Mouse (Mus musculus): Measurements from ENCODE around the gene Aqp2. TPM values are rescaled to one million over a fixed set of nuclear protein-coding genes. Genes with fewer than 3 reads are reported as not detected.

The Aqp2 gene
- polyA plus RNA-seq, 1 experiment from 2014 or later, result not detected

DNA sequence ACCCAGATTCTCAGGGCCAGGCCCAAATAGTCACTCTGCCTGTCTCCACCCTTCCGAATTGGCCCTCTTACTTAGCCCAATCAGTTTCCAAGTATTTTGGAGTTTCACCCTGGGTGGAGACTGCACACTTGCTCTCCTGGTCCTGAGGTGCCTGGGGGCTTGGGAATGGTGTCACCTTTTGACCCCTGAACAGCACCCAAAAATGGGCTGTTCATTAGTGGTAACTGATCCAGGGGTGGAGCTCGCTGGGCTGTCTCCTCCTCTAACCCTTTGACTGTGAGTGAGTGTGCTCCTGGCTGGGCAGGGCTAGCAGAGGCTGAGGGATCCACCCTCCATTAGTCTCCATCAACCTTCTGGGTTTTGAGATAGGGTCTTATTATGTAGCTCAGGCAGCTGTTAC is 29.0 kb upstream of the Aqp2 start:
- DNase-seq (ENCODE audit: low spot score) (no peak), ATAC-seq (replicated peaks; ENCODE audit: low FRiP score, low TSS enrichment, low read depth) (no peak)
- Histone ChIP-seq H3K4me1 (replicated peaks; ENCODE audit: control insufficient read depth, insufficient read depth, low read length) (no peaks in the 10 kb centered on the region), H3K4me2 (ENCODE audit: low read length) (no peak overlapping the region), H3K27me3 (replicated peaks; ENCODE audit: control insufficient read depth, insufficient read depth, low read length) (no peaks in the 10 kb centered on the region; the same call in 1 of the 2 replicates), H3K9me3 (ENCODE audit: control insufficient read depth, low read length) (no peaks in the 10 kb centered on the region), H3K27ac (ENCODE audit: low read depth) (no peak overlapping the region), H3K9ac (ENCODE audit: low read length) (no peak overlapping the region), H3K36me3 (ENCODE audit: control insufficient read depth, insufficient read depth, low read length) (no peaks in the 10 kb centered on the region), H3K4me3 (ENCODE audit: low read depth, low read length) (no peak overlapping the region)
- WGBS, result 52% methylated on average over 2 of the region's 2 CpGs

DNA sequence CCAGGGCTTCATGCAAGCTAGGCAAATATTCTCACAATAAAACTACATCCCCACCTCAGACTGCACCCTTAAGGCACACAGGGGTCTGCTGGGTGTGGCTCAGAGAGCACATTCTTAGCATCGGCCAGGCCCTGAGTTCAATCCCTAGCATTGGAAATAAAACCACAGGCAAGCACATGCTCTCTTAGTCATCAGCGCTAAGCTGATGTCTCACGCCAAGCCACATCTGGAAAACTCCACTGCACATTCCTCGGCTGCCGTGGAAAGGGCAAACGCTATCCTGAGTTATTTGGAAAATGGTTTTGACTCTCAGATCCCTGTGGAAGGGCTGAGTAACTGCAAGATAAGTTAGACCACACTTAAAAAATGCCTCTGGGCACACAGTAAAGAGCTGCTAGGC is 25.1 kb upstream of the Aqp2 start:
- Histone ChIP-seq H3K4me1 (replicated peaks; ENCODE audit: control insufficient read depth, insufficient read depth, low read length) (no peaks in the 10 kb centered on the region), H3K4me3 (ENCODE audit: low read depth, low read length) (no peak overlapping the region), H3K27me3 (replicated peaks; ENCODE audit: control insufficient read depth, insufficient read depth, low read length) (no peaks in the 10 kb centered on the region), H3K36me3 (ENCODE audit: control insufficient read depth, insufficient read depth, low read length) (no peaks in the 10 kb centered on the region), H3K4me2 (ENCODE audit: low read length) (no peak overlapping the region), H3K27ac (ENCODE audit: low read depth) (no peak overlapping the region), H3K9me3 (ENCODE audit: control insufficient read depth, low read length) (no peaks in the 10 kb centered on the region), H3K9ac (ENCODE audit: low read length) (no peak overlapping the region)
- ATAC-seq (replicated peaks; ENCODE audit: low FRiP score, low TSS enrichment, low read depth) (no peak), DNase-seq (ENCODE audit: low spot score) (no peak)
- WGBS, result 45% methylated on average over 6 of the region's 6 CpGs

DNA sequence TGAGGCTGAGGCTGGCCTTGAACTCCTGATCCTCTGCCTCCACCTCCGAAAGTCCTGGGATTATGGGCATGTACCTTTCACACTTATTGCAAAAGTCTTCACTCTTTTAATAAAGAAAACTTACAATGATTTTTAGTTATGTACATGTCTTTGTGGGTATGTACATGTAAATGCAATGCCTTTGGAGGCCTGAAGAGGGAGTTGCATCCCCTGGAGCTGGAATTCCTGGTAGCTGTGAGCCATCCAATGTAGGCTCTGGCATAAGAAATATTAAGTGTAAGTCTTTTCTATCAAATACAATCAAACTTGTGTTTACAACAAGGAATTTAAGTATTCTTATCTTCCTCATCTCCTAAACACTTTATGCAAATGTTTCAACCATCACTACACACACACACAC is 19.9 kb upstream of the Aqp2 start:
- Histone ChIP-seq H3K4me3 (ENCODE audit: low read depth, low read length) (no peak overlapping the region), H3K4me2 (ENCODE audit: low read length) (no peak overlapping the region), H3K27ac (ENCODE audit: low read depth) (no peak overlapping the region), H3K4me1 (replicated peaks; ENCODE audit: control insufficient read depth, insufficient read depth, low read length) (no peaks in the 10 kb centered on the region), H3K9me3 (ENCODE audit: control insufficient read depth, low read length) (no peaks in the 10 kb centered on the region), H3K27me3 (replicated peaks; ENCODE audit: control insufficient read depth, insufficient read depth, low read length) (no peaks in the 10 kb centered on the region), H3K9ac (ENCODE audit: low read length) (no peak overlapping the region), H3K36me3 (ENCODE audit: control insufficient read depth, insufficient read depth, low read length) (no peaks in the 10 kb centered on the region)
- WGBS, result 89% methylated on average over 1 of the region's 1 CpGs
- no peak for ATAC-seq (replicated peaks; ENCODE audit: low FRiP score, low TSS enrichment, low read depth)
- no peak for DNase-seq (ENCODE audit: low spot score)

DNA sequence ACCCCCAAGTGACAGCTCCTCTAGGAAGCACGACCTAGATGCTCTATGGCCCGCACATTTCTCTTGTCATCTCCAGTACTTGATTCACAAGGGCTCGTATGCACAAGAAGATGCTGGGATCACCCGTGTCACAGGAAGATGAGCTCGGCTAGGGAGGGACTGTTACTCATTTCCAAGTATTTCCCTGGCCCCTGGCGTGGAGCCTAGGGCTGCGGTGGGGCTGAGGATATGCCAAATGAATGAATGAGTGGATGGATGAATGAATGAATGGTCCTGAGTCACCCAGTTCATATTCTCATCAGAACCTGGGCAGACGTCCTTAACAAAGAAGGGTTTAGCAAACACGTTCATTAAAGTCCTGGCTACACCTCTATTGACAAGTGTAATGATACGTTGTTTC is 18.6 kb upstream of the Aqp2 start:
- H3K4me3 ChIP-seq (ENCODE audit: low read depth, low read length), result no peak overlapping the region
- WGBS, result 64% methylated on average over 10 of the region's 10 CpGs
- ATAC-seq (replicated peaks; ENCODE audit: low FRiP score, low TSS enrichment, low read depth) (no peak), DNase-seq (ENCODE audit: low spot score) (no peak)
- H3K4me1 ChIP-seq (replicated peaks; ENCODE audit: control insufficient read depth, insufficient read depth, low read length), result no peaks in the 10 kb centered on the region
- no peaks in the 10 kb centered on the region for H3K27me3 ChIP-seq (replicated peaks; ENCODE audit: control insufficient read depth, insufficient read depth, low read length)
- no peaks in the 10 kb centered on the region for H3K9me3 ChIP-seq (ENCODE audit: control insufficient read depth, low read length)
- no peak overlapping the region for H3K27ac ChIP-seq (ENCODE audit: low read depth)
- no peak overlapping the region for H3K9ac ChIP-seq (ENCODE audit: low read length)
- H3K36me3 ChIP-seq (ENCODE audit: control insufficient read depth, insufficient read depth, low read length), result no peaks in the 10 kb centered on the region
- H3K4me2 ChIP-seq (ENCODE audit: low read length), result no peak overlapping the region

DNA sequence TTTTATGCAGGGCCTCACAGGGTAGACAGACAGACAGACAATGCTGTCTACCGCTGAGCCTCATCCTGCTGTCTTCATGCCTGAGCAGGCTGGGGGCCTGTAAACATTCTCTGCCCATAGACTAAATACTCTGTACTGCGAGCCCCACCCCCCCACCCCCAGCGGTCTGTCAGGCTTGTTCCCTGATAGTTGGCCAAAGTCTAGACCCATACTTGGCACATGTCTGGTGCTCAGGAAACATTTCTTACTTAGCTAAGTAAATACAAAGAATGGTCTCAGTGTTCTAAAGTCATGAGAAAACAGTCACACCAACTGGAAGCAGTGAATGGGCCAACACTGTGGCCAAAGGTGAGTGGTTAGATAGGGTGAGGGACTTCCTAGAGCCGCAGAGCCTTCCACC is 11.5 kb upstream of the Aqp2 start:
- no peak overlapping the region for H3K4me3 ChIP-seq (ENCODE audit: low read depth, low read length)
- H3K9ac ChIP-seq (ENCODE audit: low read length), result no peak overlapping the region
- no peaks in the 10 kb centered on the region for H3K9me3 ChIP-seq (ENCODE audit: control insufficient read depth, low read length)
- H3K4me1 ChIP-seq (replicated peaks; ENCODE audit: control insufficient read depth, insufficient read depth, low read length), result no peaks in the 10 kb centered on the region
- H3K36me3 ChIP-seq (ENCODE audit: control insufficient read depth, insufficient read depth, low read length), result no peaks in the 10 kb centered on the region
- no peak for ATAC-seq (replicated peaks; ENCODE audit: low FRiP score, low TSS enrichment, low read depth)
- no peak overlapping the region for H3K4me2 ChIP-seq (ENCODE audit: low read length)
- 0 out of 2 replicates have a peak, but pooled peaks cover 3% of the 10 kb centered on the region for H3K27me3 ChIP-seq (replicated peaks; ENCODE audit: control insufficient read depth, insufficient read depth, low read length)
- 59% methylated on average over 4 of the region's 4 CpGs for WGBS
- H3K27ac ChIP-seq (ENCODE audit: low read depth), result no peak overlapping the region
- no peak for DNase-seq (ENCODE audit: low spot score)

DNA sequence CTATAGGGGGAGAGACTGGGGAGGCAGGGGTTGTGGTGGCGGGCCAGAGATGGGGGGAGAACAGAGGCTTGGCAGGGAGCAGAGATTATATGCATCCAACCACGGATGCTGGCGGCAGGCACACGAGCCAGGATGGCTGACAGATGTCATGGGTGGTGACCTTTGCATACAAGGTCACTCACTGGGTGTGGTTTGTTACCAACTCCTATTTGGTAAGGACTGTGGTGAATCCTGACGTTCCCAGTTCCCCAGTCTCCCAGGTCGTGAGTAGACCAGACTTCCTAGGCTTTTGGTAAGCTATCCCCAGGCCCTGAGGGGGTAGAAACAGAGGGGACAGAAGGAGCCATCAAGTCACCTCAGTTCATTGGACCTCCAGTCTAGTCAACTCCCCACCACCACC is 10.2 kb upstream of the Aqp2 start:
- DNase-seq (ENCODE audit: low spot score) (no peak), ATAC-seq (replicated peaks; ENCODE audit: low FRiP score, low TSS enrichment, low read depth) (no peak)
- H3K9me3 ChIP-seq (ENCODE audit: control insufficient read depth, low read length), result no peaks in the 10 kb centered on the region
- no peak overlapping the region for H3K4me2 ChIP-seq (ENCODE audit: low read length)
- no peak overlapping the region for H3K4me3 ChIP-seq (ENCODE audit: low read depth, low read length)
- H3K36me3 ChIP-seq (ENCODE audit: control insufficient read depth, insufficient read depth, low read length), result no peaks in the 10 kb centered on the region
- H3K27ac ChIP-seq (ENCODE audit: low read depth), result no peak overlapping the region
- 62% methylated on average over 6 of the region's 6 CpGs for WGBS
- no peak overlapping the region for H3K9ac ChIP-seq (ENCODE audit: low read length)
- H3K27me3 ChIP-seq (replicated peaks; ENCODE audit: control insufficient read depth, insufficient read depth, low read length), result 0 out of 2 replicates have a peak, but pooled peaks cover 3% of the 10 kb centered on the region
- no peaks in the 10 kb centered on the region for H3K4me1 ChIP-seq (replicated peaks; ENCODE audit: control insufficient read depth, insufficient read depth, low read length)

DNA sequence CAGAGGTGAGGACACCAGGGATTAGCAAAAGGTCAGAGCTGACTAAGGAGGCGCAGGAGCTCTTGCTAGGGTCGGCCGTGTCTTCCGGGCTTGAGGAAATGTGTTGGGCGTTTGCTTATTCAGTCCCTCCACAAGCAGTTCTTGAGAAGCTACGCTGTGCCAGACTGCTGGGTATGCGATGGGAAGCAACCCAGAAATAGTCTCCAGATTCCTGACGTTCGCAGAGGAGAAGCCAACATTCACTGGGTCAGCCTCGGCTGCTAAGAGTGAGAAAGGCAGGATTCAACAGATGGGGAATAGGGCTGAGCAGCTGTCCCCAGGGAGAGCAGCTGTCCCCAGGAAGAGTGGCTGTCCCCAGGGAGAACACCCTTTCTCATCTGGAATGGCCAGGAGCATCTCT is 9.7 kb upstream of the Aqp2 start:
- Histone ChIP-seq H3K9me3 (ENCODE audit: control insufficient read depth, low read length) (no peaks in the 10 kb centered on the region), H3K36me3 (ENCODE audit: control insufficient read depth, insufficient read depth, low read length) (no peaks in the 10 kb centered on the region), H3K27ac (ENCODE audit: low read depth) (no peak overlapping the region), H3K4me2 (ENCODE audit: low read length) (no peak overlapping the region), H3K9ac (ENCODE audit: low read length) (no peak overlapping the region), H3K4me1 (replicated peaks; ENCODE audit: control insufficient read depth, insufficient read depth, low read length) (no peaks in the 10 kb centered on the region), H3K27me3 (replicated peaks; ENCODE audit: control insufficient read depth, insufficient read depth, low read length) (0 out of 2 replicates have a peak, but pooled peaks cover 3% of the 10 kb centered on the region), H3K4me3 (ENCODE audit: low read depth, low read length) (no peak overlapping the region)
- no peak for ATAC-seq (replicated peaks; ENCODE audit: low FRiP score, low TSS enrichment, low read depth)
- DNase-seq (ENCODE audit: low spot score), result no peak
- 76% methylated on average over 10 of the region's 10 CpGs for WGBS

DNA sequence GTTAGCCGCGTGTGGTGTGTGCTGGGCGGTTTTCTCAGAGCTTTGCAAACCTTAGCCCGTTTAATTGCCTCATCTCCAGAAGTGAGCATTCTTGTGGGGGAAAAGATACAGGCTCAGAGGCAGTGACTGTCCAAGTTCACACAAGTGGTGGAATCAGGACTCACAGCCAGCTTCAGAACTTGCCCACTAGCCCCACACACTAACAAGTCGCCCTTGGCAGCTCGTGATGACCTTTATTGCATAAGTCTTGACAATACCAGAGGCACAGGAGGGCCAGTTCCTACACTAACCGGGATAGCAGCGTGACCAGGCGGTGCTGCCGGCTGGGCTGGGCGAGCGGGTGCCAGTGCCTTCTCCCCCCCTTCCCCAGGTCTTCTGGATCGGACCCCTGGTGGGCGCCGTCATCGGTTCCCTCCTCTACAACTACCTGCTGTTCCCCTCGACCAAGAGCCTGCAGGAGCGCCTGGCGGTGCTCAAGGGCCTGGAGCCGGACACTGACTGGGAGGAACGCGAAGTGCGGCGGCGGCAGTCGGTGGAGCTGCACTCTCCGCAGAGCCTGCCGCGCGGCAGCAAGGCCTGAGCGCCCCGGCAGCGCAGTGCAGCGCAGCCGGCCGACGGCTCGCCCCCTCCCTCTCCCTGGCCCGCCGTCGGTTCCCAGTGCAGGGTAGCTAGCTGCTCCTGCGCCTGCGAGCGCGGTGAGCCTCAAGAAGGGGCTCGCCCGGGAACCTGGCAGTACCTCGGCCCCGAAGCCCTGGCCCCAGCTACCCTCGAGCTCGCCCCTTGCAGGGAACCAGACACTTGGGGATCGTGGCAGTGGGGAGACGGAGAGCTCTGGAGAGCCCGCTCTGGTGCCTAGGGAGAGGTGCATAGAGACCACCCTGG is 4.8 kb downstream of the Aqp2 start:
- Histone ChIP-seq H3K9ac (ENCODE audit: low read length) (no peak overlapping the region), H3K9me3 (ENCODE audit: control insufficient read depth, low read length) (no peaks in the 10 kb centered on the region), H3K27ac (ENCODE audit: low read depth) (no peak overlapping the region), H3K4me3 (ENCODE audit: low read depth, low read length) (peak overlapping the region; percentile 19; the same call in 1 of the 2 replicates), H3K27me3 (replicated peaks; ENCODE audit: control insufficient read depth, insufficient read depth, low read length) (peaks cover 97% of the 10 kb centered on the region), H3K4me2 (ENCODE audit: low read length) (peak overlapping the region; percentile 41), H3K4me1 (replicated peaks; ENCODE audit: control insufficient read depth, insufficient read depth, low read length) (peaks cover 12% of the 10 kb centered on the region), H3K36me3 (ENCODE audit: control insufficient read depth, insufficient read depth, low read length) (no peaks in the 10 kb centered on the region)
- no peak; the same call in 1 of the 2 replicates for ATAC-seq (replicated peaks; ENCODE audit: low FRiP score, low TSS enrichment, low read depth)
- peak; percentile 76 for DNase-seq (ENCODE audit: low spot score)
- WGBS, result 3% methylated on average over 49 of the region's 54 CpGs
